ENCODE assay signal across 1 mouse cellular context in the genomic region with DNA sequence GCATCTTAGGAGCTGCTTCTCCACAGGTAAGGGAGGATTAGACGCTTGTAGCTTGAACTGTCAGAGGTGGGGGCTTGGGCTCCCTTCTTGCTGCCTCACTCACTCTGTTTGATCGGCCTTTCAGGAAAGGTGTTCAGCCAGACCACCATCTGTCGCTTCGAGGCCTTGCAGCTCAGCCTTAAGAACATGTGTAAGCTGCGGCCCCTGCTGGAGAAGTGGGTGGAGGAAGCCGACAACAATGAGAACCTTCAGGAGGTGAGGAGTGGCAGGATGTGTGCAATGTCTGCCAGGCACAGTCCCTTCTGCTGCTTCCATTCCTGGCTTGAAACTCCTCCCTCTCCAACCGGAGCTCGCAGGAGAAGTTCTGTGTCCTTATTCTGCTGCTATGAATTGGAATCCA.
TF ChIP-seq lines count a peak whose summit lies in the region.

No protein-coding gene starts in this region.

TF ChIP-seq in CH12.LX, 34 proteins besides CTCF, POLR2A, EP300 and RAD21:
- no peak for TF ChIP-seq ZNF384 (IDR thresholded peaks at IDR 0.05; ENCODE audit: low read depth, low read length)
- no peak for TF ChIP-seq MEF2A (IDR thresholded peaks at IDR 0.05; ENCODE audit: borderline replicate concordance, low read depth, low read length)
- peak; percentile 43; the same call in 1 of the 2 replicates for TF ChIP-seq MAX (IDR thresholded peaks at IDR 0.05; ENCODE audit: low read length)
- peak; percentile 71 for TF ChIP-seq SMC3 (IDR thresholded peaks at IDR 0.05; ENCODE audit: low read depth, low read length)
- no peak for TF ChIP-seq ETS1 (conservative IDR thresholded peaks at IDR 0.05; ENCODE audit: low read depth, low read length)
- TF ChIP-seq E2F4 (IDR thresholded peaks at IDR 0.05; ENCODE audit: insufficient replicate concordance, low read depth, low read length), result no peak
- 0 out of 2 replicates have a peak, but pooled peaks have one; percentile 32 for TF ChIP-seq UBTF (IDR thresholded peaks at IDR 0.05; ENCODE audit: low read depth, low read length)
- no peak for TF ChIP-seq SIN3A (IDR thresholded peaks at IDR 0.05; ENCODE audit: low read length)
- no peak for TF ChIP-seq CHD2 (IDR thresholded peaks at IDR 0.05; ENCODE audit: low read length)
- no peak for TF ChIP-seq NELFE (IDR thresholded peaks at IDR 0.05; ENCODE audit: low read depth, low read length)
- TF ChIP-seq CHD1 (IDR thresholded peaks at IDR 0.05; ENCODE audit: low read depth, low read length), result no peak
- no peak for TF ChIP-seq USF2 (conservative IDR thresholded peaks at IDR 0.05; ENCODE audit: low read depth, low read length)
- TF ChIP-seq RCOR1 (conservative IDR thresholded peaks at IDR 0.05; ENCODE audit: low read depth, low read length), result no peak
- no peak for TF ChIP-seq KAT2A (IDR thresholded peaks at IDR 0.05; ENCODE audit: insufficient replicate concordance, low read length)
- TF ChIP-seq PAX5 (IDR thresholded peaks at IDR 0.05; ENCODE audit: low read length), result no peak
- no peak for TF ChIP-seq TBP (conservative IDR thresholded peaks at IDR 0.05; ENCODE audit: low read depth, low read length)
- no peak for TF ChIP-seq ZMIZ1 (IDR thresholded peaks at IDR 0.05; ENCODE audit: low read depth, low read length)
